Mouse (Mus musculus): ENCODE data around the gene Serpina3b.

Gene Serpina3b

GRCm38 (mm10) chr12:104175636-104176035 lies 47.8 kb downstream of the Serpina3b start:
- no peak for DNase-seq (ENCODE audit: low spot score in 2 of 2)

GRCm38 (mm10) chr12:104178577-104178976 lies 50.8 kb downstream of the Serpina3b start:
- no peak for DNase-seq (ENCODE audit: low spot score in 2 of 2)

DNA sequence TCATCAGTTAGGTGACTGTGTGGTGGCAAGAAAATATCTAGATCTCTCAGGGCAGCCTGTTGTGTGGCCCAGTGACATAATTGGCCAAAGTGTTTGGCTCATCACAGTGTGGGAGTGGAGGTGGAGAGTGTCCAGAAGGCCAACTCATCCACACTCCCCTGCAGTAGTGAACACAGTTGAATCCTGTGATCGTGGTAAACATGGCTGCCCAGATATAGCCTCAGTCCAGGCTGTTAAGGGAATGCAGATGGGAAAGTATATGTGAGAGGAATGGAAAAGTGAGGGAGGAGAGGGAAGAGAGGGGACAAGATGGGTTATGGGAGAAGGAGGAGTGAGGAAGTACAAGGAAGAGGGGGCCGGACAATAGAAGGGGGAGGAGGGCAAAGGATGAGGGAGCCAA lies 51.2 kb downstream of the Serpina3b start:
- no peak for DNase-seq (ENCODE audit: low spot score in 2 of 2)

DNA sequence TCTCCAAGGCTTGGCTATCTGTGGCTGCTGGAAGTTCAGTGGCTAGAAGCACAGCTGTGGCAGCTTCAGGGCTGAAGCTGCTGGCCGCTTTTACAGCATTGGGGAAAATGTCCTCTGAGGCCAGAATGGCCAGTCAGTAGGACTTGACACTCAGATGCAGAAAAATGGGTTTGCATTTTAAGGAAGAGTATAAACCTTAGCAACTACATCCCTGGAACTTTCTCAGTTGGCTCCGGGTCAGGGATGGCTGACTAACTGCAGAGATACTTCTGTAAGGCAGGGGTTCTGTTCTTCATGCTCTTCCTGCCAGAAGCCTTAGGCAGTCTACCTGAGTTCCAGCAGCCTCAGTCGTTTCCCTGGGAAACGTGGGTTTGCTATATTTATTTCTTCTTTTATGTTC lies 57.2 kb downstream of the Serpina3b start:
- no peak for DNase-seq (ENCODE audit: low spot score in 2 of 2)

- peak in 1 of 2 experiments; percentile 35 for DNase-seq (ENCODE audit: low spot score in 2 of 2)
These were observed 58.3 kb downstream of the Serpina3b start for GRCm38 (mm10) chr12:104186041-104186581.

Measured in right cerebral cortex, postnatal 10 days (tissue).